Mouse (Mus musculus) ovary, postnatal 14 days (tissue): ENCODE data around the gene Gimap8.

Experiments used
- DNase-seq: peaks from one replicate; pipeline ENCODE4 v3.0.0; 2022; ENCODE audit warnings: low spot score

Gene Gimap8

DNA sequence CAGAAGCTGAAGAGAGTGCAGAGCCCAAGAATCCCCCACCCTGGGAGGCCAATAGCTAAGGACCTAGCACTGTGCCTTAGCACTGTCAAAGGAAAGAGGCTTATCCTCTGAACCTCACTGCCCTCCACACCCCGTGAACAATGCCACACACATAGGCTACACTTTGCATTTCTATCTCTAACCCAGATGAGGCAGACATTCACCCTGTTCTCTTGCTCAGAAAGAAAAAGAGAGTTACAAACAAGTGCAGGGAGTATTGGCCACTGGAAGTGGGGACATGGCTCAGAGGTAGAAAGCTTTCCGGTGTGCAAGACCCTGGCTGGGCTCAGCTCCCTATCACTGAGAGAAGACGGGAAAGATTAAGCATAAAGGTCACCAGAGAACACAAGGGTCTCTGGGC is 59.1 kb downstream of the Gimap8 start:
- no peak for DNase-seq
